Mouse (Mus musculus): ENCODE measurements around the gene Sgtb. TPM values are rescaled to one million over a fixed set of nuclear protein-coding genes. Genes with fewer than 3 reads are reported as not detected.
A peak's percentile ranks its signal among the peaks of the same experiment; 100 is the strongest.

The Sgtb gene
- polyA plus RNA-seq, 1 experiment: 0.16 TPM

DNA sequence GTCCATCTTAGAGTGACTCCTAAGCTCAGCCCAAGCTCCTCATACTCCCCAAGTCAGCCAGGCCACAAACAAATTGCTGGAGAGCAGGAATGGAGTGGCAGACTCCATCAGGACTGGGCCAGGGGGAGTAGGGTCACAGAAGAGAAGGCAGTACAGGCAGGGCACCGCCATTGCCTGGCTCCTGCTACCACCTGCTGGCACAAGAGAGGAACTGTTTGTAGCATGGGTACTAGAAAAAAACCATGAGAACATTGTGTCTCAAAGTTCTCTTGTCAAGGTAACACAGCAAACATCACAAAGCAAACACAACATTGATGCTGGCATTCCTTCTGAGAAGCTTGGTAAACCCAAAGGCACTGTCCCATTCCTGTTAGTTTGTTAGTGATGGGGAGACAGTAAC is 20.2 kb upstream of the Sgtb start:
- no peaks in the 10 kb centered on the region for H3K27me3 ChIP-seq (ENCODE audit: control insufficient read depth, insufficient read depth, low read length)
- H3K27ac ChIP-seq (ENCODE audit: insufficient read depth, low read length): no peak overlapping the region
- 15% methylated on average over 1 of the region's 1 CpGs for WGBS
- TF ChIP-seq POLR2A (IDR thresholded peaks at IDR 0.05; ENCODE audit: low read depth, low read length): no peak
- TF ChIP-seq CTCF (IDR thresholded peaks at IDR 0.05; ENCODE audit: extremely low read depth, insufficient read depth, insufficient read length, insufficient replicate concordance): peak; percentile 74; the same call in 1 of the 2 replicates
- H3K4me3 ChIP-seq (ENCODE audit: extremely low read depth, insufficient read depth, insufficient read length): no peak overlapping the region
- no peaks in the 10 kb centered on the region for H3K4me1 ChIP-seq (ENCODE audit: control insufficient read depth, insufficient read depth, insufficient read length)
- peak in 1 of 2 experiments; percentile 23 for DNase-seq (ENCODE audit: low read depth in 1 of 2, low spot score in 2 of 2)
- no peaks in the 10 kb centered on the region for H3K36me3 ChIP-seq (ENCODE audit: control insufficient read depth, insufficient read depth, low read length)

GRCm38 (mm10) chr13:104091734-104092133 is 17.8 kb upstream of the Sgtb start:
- no peak for TF ChIP-seq POLR2A (IDR thresholded peaks at IDR 0.05; ENCODE audit: low read depth, low read length)
- TF ChIP-seq CTCF (IDR thresholded peaks at IDR 0.05; ENCODE audit: extremely low read depth, insufficient read depth, insufficient read length, insufficient replicate concordance): no peak
- H3K36me3 ChIP-seq (ENCODE audit: control insufficient read depth, insufficient read depth, low read length): no peaks in the 10 kb centered on the region
- no peak overlapping the region for H3K27ac ChIP-seq (ENCODE audit: insufficient read depth, low read length)
- H3K27me3 ChIP-seq (ENCODE audit: control insufficient read depth, insufficient read depth, low read length): no peaks in the 10 kb centered on the region
- no peaks in the 10 kb centered on the region for H3K4me1 ChIP-seq (ENCODE audit: control insufficient read depth, insufficient read depth, insufficient read length)
- DNase-seq (ENCODE audit: low read depth in 1 of 2, low spot score in 2 of 2): no peak
- 0% methylated on average over 1 of the region's 1 CpGs for WGBS
- no peak overlapping the region for H3K4me3 ChIP-seq (ENCODE audit: extremely low read depth, insufficient read depth, insufficient read length)

DNA sequence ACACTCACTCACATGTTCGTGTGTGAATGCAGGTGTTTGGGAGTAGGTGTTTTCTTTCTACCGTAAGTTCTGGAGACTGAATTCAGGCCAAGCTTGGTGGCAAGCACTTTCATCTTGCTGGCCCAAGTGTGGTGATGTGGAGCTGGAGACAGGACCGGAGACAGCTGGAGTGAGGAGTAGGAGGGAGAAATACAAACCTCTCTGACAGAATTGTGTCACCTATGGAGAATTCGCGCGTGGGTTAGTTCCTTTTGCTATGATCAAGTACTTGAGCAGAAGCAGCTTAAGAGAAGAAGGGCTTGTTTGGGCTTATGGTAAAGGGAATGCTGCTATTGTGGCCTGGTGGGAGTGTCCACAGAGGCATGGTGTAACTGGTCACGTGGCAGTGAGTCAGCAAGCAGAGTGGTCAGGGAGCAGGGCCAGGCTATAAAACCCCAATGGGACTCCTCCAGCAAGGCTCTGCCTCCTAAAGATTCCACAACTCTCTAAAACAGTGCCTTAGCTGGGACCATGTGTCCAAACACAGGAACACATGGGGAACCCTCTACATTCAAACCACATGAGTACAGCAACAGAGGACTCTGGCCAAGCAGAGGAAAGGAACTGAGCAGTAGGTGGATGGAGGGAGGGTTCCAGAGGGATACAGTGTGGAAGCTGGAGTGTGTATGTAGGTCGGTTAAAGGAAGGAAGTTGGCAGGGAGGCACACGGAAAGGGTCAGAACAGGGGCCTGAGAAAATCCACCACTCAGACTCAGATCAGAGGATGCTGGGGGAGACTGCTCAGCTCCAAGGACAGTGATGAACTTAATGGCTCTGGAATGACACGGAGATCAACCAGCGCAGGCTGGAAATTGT is 14.8 kb upstream of the Sgtb start:
- TF ChIP-seq POLR2A (IDR thresholded peaks at IDR 0.05; ENCODE audit: low read depth, low read length) (no peak), CTCF (IDR thresholded peaks at IDR 0.05; ENCODE audit: extremely low read depth, insufficient read depth, insufficient read length, insufficient replicate concordance) (no peak)
- no peaks in the 10 kb centered on the region for H3K27me3 ChIP-seq (ENCODE audit: control insufficient read depth, insufficient read depth, low read length)
- WGBS: 80% methylated on average over 11 of the region's 11 CpGs
- no peaks in the 10 kb centered on the region for H3K36me3 ChIP-seq (ENCODE audit: control insufficient read depth, insufficient read depth, low read length)
- H3K4me3 ChIP-seq (ENCODE audit: extremely low read depth, insufficient read depth, insufficient read length): no peak overlapping the region
- H3K4me1 ChIP-seq (ENCODE audit: control insufficient read depth, insufficient read depth, insufficient read length): no peaks in the 10 kb centered on the region
- H3K27ac ChIP-seq (ENCODE audit: insufficient read depth, low read length): no peak overlapping the region
- DNase-seq (ENCODE audit: low read depth in 1 of 2, low spot score in 2 of 2): no peak

GRCm38 (mm10) chr13:104095955-104096354 is 13.6 kb upstream of the Sgtb start:
- Histone ChIP-seq H3K36me3 (ENCODE audit: control insufficient read depth, insufficient read depth, low read length) (no peaks in the 10 kb centered on the region), H3K27me3 (ENCODE audit: control insufficient read depth, insufficient read depth, low read length) (no peaks in the 10 kb centered on the region), H3K4me1 (ENCODE audit: control insufficient read depth, insufficient read depth, insufficient read length) (no peaks in the 10 kb centered on the region), H3K27ac (ENCODE audit: insufficient read depth, low read length) (no peak overlapping the region), H3K4me3 (ENCODE audit: extremely low read depth, insufficient read depth, insufficient read length) (no peak overlapping the region)
- WGBS: 90% methylated on average over 7 of the region's 7 CpGs
- DNase-seq (ENCODE audit: low read depth in 1 of 2, low spot score in 2 of 2): no peak
- no peak for TF ChIP-seq POLR2A (IDR thresholded peaks at IDR 0.05; ENCODE audit: low read depth, low read length)
- no peak for TF ChIP-seq CTCF (IDR thresholded peaks at IDR 0.05; ENCODE audit: extremely low read depth, insufficient read depth, insufficient read length, insufficient replicate concordance)

- H3K36me3 ChIP-seq (ENCODE audit: control insufficient read depth, insufficient read depth, low read length): no peaks in the 10 kb centered on the region
- 92% methylated on average over 7 of the region's 7 CpGs for WGBS
- TF ChIP-seq CTCF (IDR thresholded peaks at IDR 0.05; ENCODE audit: extremely low read depth, insufficient read depth, insufficient read length, insufficient replicate concordance) (no peak), POLR2A (IDR thresholded peaks at IDR 0.05; ENCODE audit: low read depth, low read length) (no peak)
- no peaks in the 10 kb centered on the region for H3K4me1 ChIP-seq (ENCODE audit: control insufficient read depth, insufficient read depth, insufficient read length)
- no peak overlapping the region for H3K4me3 ChIP-seq (ENCODE audit: extremely low read depth, insufficient read depth, insufficient read length)
- no peak for DNase-seq (ENCODE audit: low read depth in 1 of 2, low spot score in 2 of 2)
- H3K27ac ChIP-seq (ENCODE audit: insufficient read depth, low read length): no peak overlapping the region
- H3K27me3 ChIP-seq (ENCODE audit: control insufficient read depth, insufficient read depth, low read length): no peaks in the 10 kb centered on the region
These were observed 12.4 kb upstream of the Sgtb start for GRCm38 (mm10) chr13:104097190-104097589.

- Histone ChIP-seq H3K4me3 (ENCODE audit: extremely low read depth, insufficient read depth, insufficient read length) (no peak overlapping the region), H3K27ac (ENCODE audit: insufficient read depth, low read length) (no peak overlapping the region), H3K27me3 (ENCODE audit: control insufficient read depth, insufficient read depth, low read length) (no peaks in the 10 kb centered on the region), H3K4me1 (ENCODE audit: control insufficient read depth, insufficient read depth, insufficient read length) (no peaks in the 10 kb centered on the region), H3K36me3 (ENCODE audit: control insufficient read depth, insufficient read depth, low read length) (no peaks in the 10 kb centered on the region)
- DNase-seq (ENCODE audit: low read depth in 1 of 2, low spot score in 2 of 2): no peak
- no peak for TF ChIP-seq POLR2A (IDR thresholded peaks at IDR 0.05; ENCODE audit: low read depth, low read length)
- no peak for TF ChIP-seq CTCF (IDR thresholded peaks at IDR 0.05; ENCODE audit: extremely low read depth, insufficient read depth, insufficient read length, insufficient replicate concordance)
- 99% methylated on average over 4 of the region's 4 CpGs for WGBS
These were observed 9.1 kb upstream of the Sgtb start for GRCm38 (mm10) chr13:104100416-104100815.

GRCm38 (mm10) chr13:104101606-104102235 is 7.8 kb upstream of the Sgtb start:
- TF ChIP-seq POLR2A (IDR thresholded peaks at IDR 0.05; ENCODE audit: low read depth, low read length) (no peak), CTCF (IDR thresholded peaks at IDR 0.05; ENCODE audit: extremely low read depth, insufficient read depth, insufficient read length, insufficient replicate concordance) (no peak)
- Histone ChIP-seq H3K27ac (ENCODE audit: insufficient read depth, low read length) (no peak overlapping the region), H3K4me1 (ENCODE audit: control insufficient read depth, insufficient read depth, insufficient read length) (no peaks in the 10 kb centered on the region), H3K36me3 (ENCODE audit: control insufficient read depth, insufficient read depth, low read length) (no peaks in the 10 kb centered on the region), H3K4me3 (ENCODE audit: extremely low read depth, insufficient read depth, insufficient read length) (no peak overlapping the region), H3K27me3 (ENCODE audit: control insufficient read depth, insufficient read depth, low read length) (no peaks in the 10 kb centered on the region)
- DNase-seq (ENCODE audit: low read depth in 1 of 2, low spot score in 2 of 2): no peak
- 87% methylated on average over 5 of the region's 5 CpGs for WGBS
